Mouse (Mus musculus) intestine, embryonic 16.5 days (tissue): ENCODE results near the gene Ube2j2. TPM values are rescaled to one million over a fixed set of nuclear protein-coding genes. Genes with fewer than 3 reads are reported as not detected.

Source experiments
- ATAC-seq: fragments of 200-750 bp; cut with Nextera tagmentation; 2 replicates; pipeline ENCODE4 v1.8.0; 2017; ENCODE audit warnings: moderate TSS enrichment, moderate library complexity
- H3K27ac ChIP-seq: fragments of 300-500 bp; sonication (generic); 2 replicates; pipeline ENCODE4 v1.5.1; 2014; ENCODE audit warnings: mild to moderate bottlenecking, low read length
- H3K27me3 ChIP-seq: fragments of 300-500 bp; sonication (generic); replicated peaks from 2 replicates; pipeline ENCODE4 v1.6.1; 2014; ENCODE audit warnings: low read length, control low read depth, mixed read lengths; ENCODE audit not compliant: control insufficient read depth, insufficient read depth
- H3K36me3 ChIP-seq: fragments of 300-500 bp; sonication (generic); 2 replicates; pipeline ENCODE4 v1.6.1; 2014; ENCODE audit warnings: low read length, control low read depth; ENCODE audit not compliant: control insufficient read depth, insufficient read depth
- H3K4me1 ChIP-seq: fragments of 300-500 bp; sonication (generic); 2 replicates; pipeline ENCODE4 v1.6.1; 2014; ENCODE audit warnings: low read length, control low read depth, mixed read lengths; ENCODE audit not compliant: control insufficient read depth, insufficient read depth
- H3K4me2 ChIP-seq: fragments of 300-500 bp; sonication (generic); 2 replicates; pipeline ENCODE4 v1.6.1; 2014; ENCODE audit warnings: low read depth, low read length, control low read depth
- H3K4me3 ChIP-seq: fragments of 300-500 bp; sonication (generic); 2 replicates; pipeline ENCODE4 v1.5.1; 2014; ENCODE audit warnings: mild to moderate bottlenecking, low read length
- H3K9ac ChIP-seq: fragments of 300-500 bp; sonication (generic); 2 replicates; pipeline ENCODE4 v1.6.1; 2014; ENCODE audit warnings: low read depth, low read length
- H3K9me3 ChIP-seq: fragments of 300-500 bp; sonication (generic); 2 replicates; pipeline ENCODE4 v1.6.1; 2016; ENCODE audit warnings: low read length, control low read depth; ENCODE audit not compliant: control insufficient read depth
- WGBS: fragments of 180-500 bp; shearing (Covaris S2); extraction: QIAGEN DNeasy Blood & Tissue Kit; methylation state at CpG from one replicate; pipeline ENCODE4 v1.1.7; 2014; 5-methylcytosine and 5-hydroxymethylcytosine counted together
- polyA plus RNA-seq: library from polyadenylated mRNA; unstranded; fragments of >200 nt; fragmentation: Nextera tagmentation; extraction: Ambion mirVana; gene quantifications from 2 replicates; pipeline ENCODE4 v1.2.1, GENCODE M21; 2015

Ube2j2 gene
- polyA plus RNA-seq, result 89.5 and 93.4 TPM in 2 replicates

DNA sequence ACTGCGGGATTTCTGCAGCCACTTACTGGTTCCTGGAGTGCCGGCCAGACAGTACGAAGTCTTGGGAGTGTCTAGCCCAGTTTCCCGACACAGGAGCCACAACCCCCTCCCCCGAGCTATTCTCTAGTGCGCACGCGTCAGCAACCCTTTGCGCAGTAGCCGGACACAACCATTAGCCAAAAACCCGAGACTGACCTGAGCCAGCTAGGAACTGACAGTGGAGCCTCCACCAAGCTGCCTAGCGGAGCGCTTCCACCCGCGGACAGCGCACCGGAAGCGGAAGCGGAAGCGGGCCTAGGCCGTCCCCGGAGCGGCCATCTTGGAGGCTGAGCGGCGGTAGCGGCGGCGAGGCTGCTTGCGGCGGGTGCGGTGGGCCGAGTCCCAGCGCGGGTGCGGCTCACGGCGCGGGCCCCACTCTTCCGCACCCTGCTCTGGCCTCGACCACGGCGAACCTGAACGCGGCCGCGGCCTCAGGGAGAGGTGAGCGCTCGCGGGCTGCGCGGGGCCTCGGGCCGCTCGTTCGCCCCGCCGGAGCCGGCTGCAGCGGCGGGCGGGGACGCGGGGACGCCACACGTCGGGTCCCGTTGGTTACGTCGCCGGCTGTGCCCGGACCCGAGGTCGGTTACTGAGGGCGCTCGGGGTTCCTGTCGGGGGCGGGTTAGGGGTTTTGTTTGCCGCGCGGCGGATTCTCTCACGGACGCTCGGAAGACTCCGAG lies at the start of gene Ube2j2:
TSS of gene Ube2j2 (plus strand) at position 298 of the 716 bp plus-strand sequence.
- under 1% methylated on average over 84 of the region's 85 CpGs for WGBS
- Histone ChIP-seq H3K9me3 (no peaks in the 10 kb centered on the region), H3K36me3 (no peaks in the 10 kb centered on the region), H3K9ac (peak within 1 kb of the TSS; percentile 96), H3K4me2 (peak within 1 kb of the TSS; percentile 94), H3K4me1 (peaks cover 19% of the 10 kb centered on the region), H3K27ac (peak within 1 kb of the TSS; percentile 84), H3K27me3 (no peaks in the 10 kb centered on the region), H3K4me3 (peak within 1 kb of the TSS; percentile 93)
- ATAC-seq, result peak; percentile 98

DNA sequence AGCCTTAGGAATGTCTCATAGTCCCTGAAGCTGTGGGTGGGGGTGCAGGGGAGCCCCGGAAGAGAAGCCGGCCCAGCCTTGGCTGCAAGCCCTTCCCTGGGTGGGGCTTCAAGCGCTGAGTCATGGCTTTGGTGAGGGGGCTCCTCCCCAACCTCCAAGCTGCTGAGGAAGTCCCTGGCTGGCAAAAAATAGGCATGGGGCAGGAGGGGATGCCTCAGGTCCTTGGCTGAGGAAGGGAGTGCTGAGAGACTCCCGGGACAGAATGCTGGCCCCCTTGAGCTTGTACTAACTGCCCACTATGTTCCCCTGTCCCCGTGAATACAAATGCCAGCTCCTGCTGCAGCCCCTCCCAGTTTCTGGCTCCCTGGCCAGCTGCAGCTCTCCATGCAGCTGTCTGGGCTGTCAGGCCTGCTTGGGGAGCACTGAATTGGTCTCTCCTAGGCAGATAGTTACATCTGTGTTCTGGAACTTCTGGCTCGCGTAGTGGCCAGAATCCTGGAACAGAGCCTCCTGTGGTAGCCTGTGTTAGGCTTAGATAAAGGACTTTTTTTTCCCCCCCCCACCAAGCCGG lies 49.2 kb upstream of the Ube2j2 start:
- H3K27ac ChIP-seq, result peak overlapping the region; percentile 55; the same call in 1 of the 2 replicates
- peak overlapping the region; percentile 40 for H3K9ac ChIP-seq
- no peaks in the 10 kb centered on the region for H3K9me3 ChIP-seq
- H3K4me3 ChIP-seq, result peak overlapping the region; percentile 7; the same call in 1 of the 2 replicates
- peak overlapping the region; percentile 43 for H3K4me2 ChIP-seq
- ATAC-seq, result no peak
- peaks cover 13% of the 10 kb centered on the region; the same call in 1 of the 2 replicates for H3K36me3 ChIP-seq
- H3K27me3 ChIP-seq, result no peaks in the 10 kb centered on the region
- 18% methylated on average over 8 of the region's 8 CpGs for WGBS
- peaks cover 33% of the 10 kb centered on the region for H3K4me1 ChIP-seq

DNA sequence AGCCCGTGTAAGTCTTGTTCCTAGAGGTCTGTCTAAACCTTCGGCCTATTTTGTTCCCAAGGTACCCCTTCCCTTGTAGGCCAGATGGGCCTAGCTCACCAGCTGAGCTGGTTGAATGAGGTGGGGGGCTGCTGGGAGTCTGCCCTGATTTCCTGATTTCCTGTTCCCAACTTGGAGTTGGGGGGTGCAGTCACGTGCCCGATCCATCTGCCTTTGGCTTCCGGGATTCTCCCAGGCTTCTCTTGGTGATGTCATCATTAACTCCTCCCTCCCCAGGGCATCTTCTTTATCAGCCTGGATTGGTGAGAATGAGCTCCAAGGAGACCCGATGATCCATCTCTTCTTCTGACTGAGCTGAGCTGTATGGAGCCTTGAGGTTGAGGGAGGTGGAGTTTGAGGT lies 48.4 kb upstream of the Ube2j2 start:
- Histone ChIP-seq H3K27me3 (no peaks in the 10 kb centered on the region), H3K4me1 (peaks cover 32% of the 10 kb centered on the region), H3K27ac (no peak overlapping the region), H3K4me2 (peak overlapping the region; percentile 43), H3K36me3 (peaks cover 16% of the 10 kb centered on the region; the same call in 1 of the 2 replicates), H3K9ac (no peak overlapping the region), H3K4me3 (peak overlapping the region; percentile 2; the same call in 1 of the 2 replicates), H3K9me3 (no peaks in the 10 kb centered on the region)
- 38% methylated on average over 6 of the region's 6 CpGs for WGBS
- ATAC-seq, result no peak

GRCm38 (mm10) chr4:155895826-155896225 lies 47.8 kb upstream of the Ube2j2 start:
- H3K4me3 ChIP-seq, result no peak overlapping the region
- no peaks in the 10 kb centered on the region for H3K27me3 ChIP-seq
- no peaks in the 10 kb centered on the region for H3K9me3 ChIP-seq
- H3K4me2 ChIP-seq, result no peak overlapping the region
- no peak overlapping the region for H3K27ac ChIP-seq
- no peak overlapping the region for H3K9ac ChIP-seq
- ATAC-seq, result no peak
- WGBS, result 89% methylated on average over 4 of the region's 4 CpGs
- peaks cover 16% of the 10 kb centered on the region; the same call in 1 of the 2 replicates for H3K36me3 ChIP-seq
- peaks cover 25% of the 10 kb centered on the region for H3K4me1 ChIP-seq

DNA sequence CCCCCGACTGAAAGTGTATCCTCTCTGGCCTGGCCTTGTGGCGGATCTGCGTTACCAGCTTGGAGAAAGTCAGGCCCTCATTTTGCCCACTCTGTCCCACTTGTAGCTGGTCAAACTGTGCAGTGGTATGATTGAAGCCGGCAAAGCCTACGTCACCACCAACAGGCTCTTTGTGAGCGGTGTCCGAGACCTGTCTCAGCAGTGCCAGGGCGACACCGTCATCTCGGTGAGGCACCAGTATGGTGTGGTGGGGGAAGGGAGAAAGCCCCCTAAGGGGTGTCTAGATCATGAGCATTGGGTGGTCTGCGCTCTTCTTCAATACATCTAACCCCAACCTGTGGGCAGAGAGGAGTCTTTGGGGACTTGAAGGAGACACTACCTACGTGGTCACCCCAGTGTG lies 47.2 kb upstream of the Ube2j2 start:
- H3K27ac ChIP-seq, result no peak overlapping the region
- ATAC-seq, result no peak
- peaks cover 16% of the 10 kb centered on the region; the same call in 1 of the 2 replicates for H3K36me3 ChIP-seq
- peaks cover 24% of the 10 kb centered on the region for H3K4me1 ChIP-seq
- no peaks in the 10 kb centered on the region for H3K9me3 ChIP-seq
- 95% methylated on average over 12 of the region's 12 CpGs for WGBS
- no peak overlapping the region for H3K4me3 ChIP-seq
- no peaks in the 10 kb centered on the region for H3K27me3 ChIP-seq
- no peak overlapping the region for H3K9ac ChIP-seq
- H3K4me2 ChIP-seq, result no peak overlapping the region

- H3K27ac ChIP-seq, result no peak overlapping the region
- H3K9ac ChIP-seq, result no peak overlapping the region
- H3K36me3 ChIP-seq, result peaks cover 19% of the 10 kb centered on the region
- no peak for ATAC-seq
- H3K9me3 ChIP-seq, result no peaks in the 10 kb centered on the region
- peaks cover 16% of the 10 kb centered on the region for H3K4me1 ChIP-seq
- no peak overlapping the region for H3K4me2 ChIP-seq
- no peak overlapping the region for H3K4me3 ChIP-seq
- 95% methylated on average over 2 of the region's 2 CpGs for WGBS
- H3K27me3 ChIP-seq, result no peaks in the 10 kb centered on the region
Observed at GRCm38 (mm10) chr4:155898318-155898717, 45.3 kb upstream of the Ube2j2 start.

GRCm38 (mm10) chr4:155899355-155899754 lies 44.3 kb upstream of the Ube2j2 start:
- H3K4me1 ChIP-seq, result peaks cover 6% of the 10 kb centered on the region
- no peak overlapping the region for H3K9ac ChIP-seq
- H3K4me3 ChIP-seq, result no peak overlapping the region
- ATAC-seq, result no peak
- H3K9me3 ChIP-seq, result no peaks in the 10 kb centered on the region
- peaks cover 19% of the 10 kb centered on the region for H3K36me3 ChIP-seq
- WGBS, result 89% methylated on average over 7 of the region's 7 CpGs
- no peak overlapping the region for H3K4me2 ChIP-seq
- H3K27ac ChIP-seq, result no peak overlapping the region
- H3K27me3 ChIP-seq, result no peaks in the 10 kb centered on the region

DNA sequence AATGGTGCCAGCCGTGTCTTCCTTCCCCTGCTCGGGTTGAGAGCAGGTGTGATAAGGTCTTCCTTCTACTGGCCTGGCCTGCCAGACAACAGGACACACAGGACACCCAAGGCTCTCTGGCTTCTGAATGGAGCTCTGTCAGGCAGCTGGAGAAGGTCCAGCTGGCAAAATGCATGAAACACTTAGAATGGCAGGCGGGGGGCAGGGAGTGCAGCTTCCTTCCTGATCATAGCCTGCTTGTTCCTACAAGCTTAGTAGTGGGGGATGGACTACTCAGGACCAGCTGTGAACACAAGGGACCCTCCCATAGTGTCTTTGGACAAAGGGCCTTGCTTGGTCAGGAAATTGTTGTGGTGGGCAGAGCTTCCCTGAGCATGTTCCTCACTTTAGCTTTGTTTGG lies 42.4 kb upstream of the Ube2j2 start:
- 61% methylated on average over 3 of the region's 3 CpGs for WGBS
- H3K36me3 ChIP-seq, result peaks cover 19% of the 10 kb centered on the region
- ATAC-seq, result 0 out of 2 replicates have a peak, but pooled peaks have one; percentile 38

GRCm38 (mm10) chr4:155903246-155903645 lies 40.4 kb upstream of the Ube2j2 start:
- ATAC-seq, result no peak
- Histone ChIP-seq H3K4me1 (no peaks in the 10 kb centered on the region), H3K27ac (no peak overlapping the region), H3K4me3 (no peak overlapping the region), H3K4me2 (no peak overlapping the region), H3K9me3 (no peaks in the 10 kb centered on the region), H3K27me3 (no peaks in the 10 kb centered on the region), H3K9ac (no peak overlapping the region), H3K36me3 (peaks cover 12% of the 10 kb centered on the region)
- 95% methylated on average over 13 of the region's 13 CpGs for WGBS

More for the DNA sequence above, 42.4 kb upstream of the Ube2j2 start:
- Histone ChIP-seq H3K4me3 (no peak overlapping the region), H3K9me3 (no peaks in the 10 kb centered on the region), H3K9ac (no peak overlapping the region), H3K27me3 (no peaks in the 10 kb centered on the region), H3K4me2 (no peak overlapping the region), H3K27ac (no peak overlapping the region), H3K4me1 (no peaks in the 10 kb centered on the region)
